Mouse (Mus musculus): Measurements from ENCODE around the gene Tmem138. TPM values are rescaled to one million over a fixed set of nuclear protein-coding genes. Genes with fewer than 3 reads are reported as not detected.

Tmem138 gene
- total RNA-seq, 1 experiment, result 22.4 TPM

GRCm38 (mm10) chr19:10565217-10565616, 11.9 kb downstream of the Tmem138 start:
- Histone ChIP-seq H3K4me1 (ENCODE audit: control insufficient read depth in 2 of 2, insufficient read depth in 2 of 2, low read length in 2 of 2, poor library complexity in 1 of 2) (no peaks in the 10 kb centered on the region), H3K4me3 (ENCODE audit: insufficient read depth in 1 of 2, low read depth in 1 of 2, low read length in 2 of 2, poor library complexity in 1 of 2, severe bottlenecking in 1 of 2) (no peak overlapping the region), H3K9ac (ENCODE audit: insufficient read depth, low read depth, low read length, poor library complexity, severe bottlenecking) (no peak overlapping the region), H3K36me3 (ENCODE audit: control insufficient read depth, insufficient read depth, low read length, poor library complexity, severe bottlenecking) (peaks cover 2% of the 10 kb centered on the region; the same call in 1 of the 2 replicates), H3K27ac (ENCODE audit: insufficient read depth, low read depth, low read length, poor library complexity, severe bottlenecking) (no peak overlapping the region), H3K9me3 (ENCODE audit: control insufficient read depth, insufficient read depth, low read depth, low read length) (no peaks in the 10 kb centered on the region; the same call in 1 of the 2 replicates)
- in situ Hi-C loops (cut with MboI; ENCODE audit: low sequenced_read_pairs in 2 of 2, unreplicated experiment in 2 of 2), result no loop called here
- TF ChIP-seq ZC3H11A (IDR thresholded peaks at IDR 0.05; ENCODE audit: borderline replicate concordance, low read depth, low read length) (no peak), HCFC1 (IDR thresholded peaks at IDR 0.05; ENCODE audit: borderline replicate concordance, insufficient read depth, low read length) (no peak), ZNF384 (IDR thresholded peaks at IDR 0.05; ENCODE audit: low read depth, low read length) (no peak), CHD2 (IDR thresholded peaks at IDR 0.05; ENCODE audit: low read depth, low read length) (no peak), MAFK (IDR thresholded peaks at IDR 0.05; ENCODE audit: insufficient read depth, low read depth, low read length) (no peak)
- DNase-seq (ENCODE audit: low read depth, low spot score), result no peak

- in situ Hi-C loops (cut with MboI; ENCODE audit: low sequenced_read_pairs in 2 of 2, unreplicated experiment in 2 of 2), result no loop called here
- no peak for TF ChIP-seq ZNF384 (IDR thresholded peaks at IDR 0.05; ENCODE audit: low read depth, low read length)
- TF ChIP-seq CHD2 (IDR thresholded peaks at IDR 0.05; ENCODE audit: low read depth, low read length), result no peak
- no peak for TF ChIP-seq HCFC1 (IDR thresholded peaks at IDR 0.05; ENCODE audit: borderline replicate concordance, insufficient read depth, low read length)
- TF ChIP-seq MAFK (IDR thresholded peaks at IDR 0.05; ENCODE audit: insufficient read depth, low read depth, low read length), result no peak
- no peak for TF ChIP-seq ZC3H11A (IDR thresholded peaks at IDR 0.05; ENCODE audit: borderline replicate concordance, low read depth, low read length)
- H3K4me1 ChIP-seq (ENCODE audit: control insufficient read depth in 2 of 2, insufficient read depth in 2 of 2, low read length in 2 of 2, poor library complexity in 1 of 2), result no peaks in the 10 kb centered on the region
- DNase-seq (ENCODE audit: low read depth, low spot score), result no peak
- H3K4me3 ChIP-seq (ENCODE audit: insufficient read depth in 1 of 2, low read depth in 1 of 2, low read length in 2 of 2, poor library complexity in 1 of 2, severe bottlenecking in 1 of 2), result no peak overlapping the region
- no peak overlapping the region for H3K9ac ChIP-seq (ENCODE audit: insufficient read depth, low read depth, low read length, poor library complexity, severe bottlenecking)
- H3K36me3 ChIP-seq (ENCODE audit: control insufficient read depth, insufficient read depth, low read length, poor library complexity, severe bottlenecking), result no peaks in the 10 kb centered on the region
- H3K27ac ChIP-seq (ENCODE audit: insufficient read depth, low read depth, low read length, poor library complexity, severe bottlenecking), result no peak overlapping the region
- no peaks in the 10 kb centered on the region; the same call in 1 of the 2 replicates for H3K9me3 ChIP-seq (ENCODE audit: control insufficient read depth, insufficient read depth, low read depth, low read length)
Measured at GRCm38 (mm10) chr19:10564278-10564677, 12.9 kb downstream of the Tmem138 start.

GRCm38 (mm10) chr19:10562351-10562750, 14.8 kb downstream of the Tmem138 start:
- no peaks in the 10 kb centered on the region for H3K36me3 ChIP-seq (ENCODE audit: control insufficient read depth, insufficient read depth, low read length, poor library complexity, severe bottlenecking)
- no peak overlapping the region for H3K27ac ChIP-seq (ENCODE audit: insufficient read depth, low read depth, low read length, poor library complexity, severe bottlenecking)
- TF ChIP-seq HCFC1 (IDR thresholded peaks at IDR 0.05; ENCODE audit: borderline replicate concordance, insufficient read depth, low read length) (no peak), CHD2 (IDR thresholded peaks at IDR 0.05; ENCODE audit: low read depth, low read length) (no peak), ZNF384 (IDR thresholded peaks at IDR 0.05; ENCODE audit: low read depth, low read length) (no peak), MAFK (IDR thresholded peaks at IDR 0.05; ENCODE audit: insufficient read depth, low read depth, low read length) (no peak), ZC3H11A (IDR thresholded peaks at IDR 0.05; ENCODE audit: borderline replicate concordance, low read depth, low read length) (no peak)
- no peaks in the 10 kb centered on the region; the same call in 1 of the 2 replicates for H3K9me3 ChIP-seq (ENCODE audit: control insufficient read depth, insufficient read depth, low read depth, low read length)
- in situ Hi-C loops (cut with MboI; ENCODE audit: low sequenced_read_pairs in 2 of 2, unreplicated experiment in 2 of 2), result no loop called here
- no peak for DNase-seq (ENCODE audit: low read depth, low spot score)
- H3K4me1 ChIP-seq (ENCODE audit: control insufficient read depth in 2 of 2, insufficient read depth in 2 of 2, low read length in 2 of 2, poor library complexity in 1 of 2), result no peaks in the 10 kb centered on the region
- H3K4me3 ChIP-seq (ENCODE audit: insufficient read depth in 1 of 2, low read depth in 1 of 2, low read length in 2 of 2, poor library complexity in 1 of 2, severe bottlenecking in 1 of 2), result no peak overlapping the region
- H3K9ac ChIP-seq (ENCODE audit: insufficient read depth, low read depth, low read length, poor library complexity, severe bottlenecking), result no peak overlapping the region

- Histone ChIP-seq H3K27ac (ENCODE audit: insufficient read depth, low read depth, low read length, poor library complexity, severe bottlenecking) (no peak overlapping the region), H3K4me1 (ENCODE audit: control insufficient read depth in 2 of 2, insufficient read depth in 2 of 2, low read length in 2 of 2, poor library complexity in 1 of 2) (no peaks in the 10 kb centered on the region), H3K9ac (ENCODE audit: insufficient read depth, low read depth, low read length, poor library complexity, severe bottlenecking) (no peak overlapping the region), H3K36me3 (ENCODE audit: control insufficient read depth, insufficient read depth, low read length, poor library complexity, severe bottlenecking) (no peaks in the 10 kb centered on the region), H3K9me3 (ENCODE audit: control insufficient read depth, insufficient read depth, low read depth, low read length) (no peaks in the 10 kb centered on the region; the same call in 1 of the 2 replicates), H3K4me3 (ENCODE audit: insufficient read depth in 1 of 2, low read depth in 1 of 2, low read length in 2 of 2, poor library complexity in 1 of 2, severe bottlenecking in 1 of 2) (no peak overlapping the region)
- DNase-seq (ENCODE audit: low read depth, low spot score), result no peak
- in situ Hi-C loops (cut with MboI; ENCODE audit: low sequenced_read_pairs in 2 of 2, unreplicated experiment in 2 of 2), result no loop called here
- TF ChIP-seq ZNF384 (IDR thresholded peaks at IDR 0.05; ENCODE audit: low read depth, low read length) (no peak), ZC3H11A (IDR thresholded peaks at IDR 0.05; ENCODE audit: borderline replicate concordance, low read depth, low read length) (no peak), CHD2 (IDR thresholded peaks at IDR 0.05; ENCODE audit: low read depth, low read length) (no peak), HCFC1 (IDR thresholded peaks at IDR 0.05; ENCODE audit: borderline replicate concordance, insufficient read depth, low read length) (no peak), MAFK (IDR thresholded peaks at IDR 0.05; ENCODE audit: insufficient read depth, low read depth, low read length) (no peak)
Measured at GRCm38 (mm10) chr19:10561558-10562314, 15.4 kb downstream of the Tmem138 start.

All from ES-E14 (cell line).